Mouse (Mus musculus): ENCODE measurements around the gene Recql5. TPM values are rescaled to one million over a fixed set of nuclear protein-coding genes. Genes with fewer than 3 reads are reported as not detected.

Recql5 gene
- total RNA-seq (2021) = 10 to 100 TPM; 20.5 to 24.8 TPM
- long read RNA-seq, experiment 1, transcript Recql5-201 (19 exons, 3,971 nt) = major isoform, 7 of 15 reads
- long read RNA-seq, experiment 1, partial matches to known transcripts = 5 of 15 reads
- long read RNA-seq, experiment 1, other reads (novel, unspliced or antisense) = 3 of 15 reads
- long read RNA-seq, experiment 2, partial matches to known transcripts = 2 of 5 reads
- long read RNA-seq, experiment 2, other reads (novel, unspliced or antisense) = 2 of 5 reads

DNA sequence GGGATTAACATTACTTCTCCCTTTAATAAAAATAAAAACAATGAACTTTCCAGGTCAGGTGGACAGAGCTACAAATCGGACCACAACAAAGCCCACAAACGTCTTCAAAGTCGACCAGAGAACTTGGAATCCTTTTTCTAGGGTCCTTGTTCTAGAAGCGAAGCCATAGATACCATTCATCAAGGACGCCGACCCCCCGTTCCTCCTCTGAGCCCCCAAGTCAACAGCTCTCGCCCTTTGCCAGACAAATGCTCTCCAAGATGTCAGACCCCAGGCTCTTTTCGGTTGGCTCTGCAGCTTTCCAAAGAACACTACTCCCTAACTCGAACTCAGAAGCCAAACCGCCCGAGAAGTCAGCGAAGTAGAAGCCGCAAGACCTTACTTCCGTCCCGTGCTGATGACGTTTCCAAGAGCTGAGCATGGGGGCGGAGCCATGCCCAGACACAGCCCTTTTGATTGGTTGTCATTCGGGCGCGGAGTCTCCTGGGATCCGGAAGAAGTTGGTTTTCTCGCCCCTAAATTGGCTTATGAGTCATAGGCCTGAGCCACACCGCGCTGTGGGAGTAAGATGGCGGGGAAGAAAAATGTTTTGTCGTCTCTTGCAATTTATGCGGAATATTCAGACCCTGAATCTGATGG lies at the start of gene Recql5, which contains the start of gene Sap30bp:
Recql5 (minus strand) TSS at position 370 of the 639 bp plus-strand sequence.
Sap30bp (plus strand) TSS at position 175 of the 639 bp plus-strand sequence.
- DNase-seq = peak; percentile 96 to 97

GRCm38 (mm10) chr11:115982472-115982871 lies 49.2 kb upstream of the Recql5 start:
- DNase-seq = no peak

GRCm38 (mm10) chr11:115975544-115975943 lies 42.3 kb upstream of the Recql5 start:
- DNase-seq = no peak

DNA sequence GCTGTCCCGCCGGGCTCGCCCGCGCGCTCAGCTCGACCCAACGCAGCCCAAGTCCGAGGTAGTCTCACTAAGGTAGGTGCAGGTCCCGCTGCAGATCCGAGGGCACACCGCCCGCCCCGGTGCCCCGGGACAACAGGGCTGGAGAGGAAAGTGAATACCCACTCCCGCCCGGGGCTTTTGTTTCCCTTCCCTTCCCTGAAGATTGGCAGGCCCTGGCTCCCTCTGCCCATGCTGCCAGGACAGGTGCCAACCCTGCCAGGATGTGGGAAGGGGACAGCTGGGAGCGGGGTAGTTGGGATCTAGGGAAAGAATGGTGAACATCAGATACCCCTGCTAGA lies 41.8 kb upstream of the Recql5 start:
- DNase-seq = no peak

- DNase-seq = peak; percentile 30 to 36
These were observed 41.2 kb upstream of the Recql5 start, which contains the start of gene Itgb4 for GRCm38 (mm10) chr11:115974309-115975082. Itgb4 (plus strand) TSS chr11:115974709.

DNA sequence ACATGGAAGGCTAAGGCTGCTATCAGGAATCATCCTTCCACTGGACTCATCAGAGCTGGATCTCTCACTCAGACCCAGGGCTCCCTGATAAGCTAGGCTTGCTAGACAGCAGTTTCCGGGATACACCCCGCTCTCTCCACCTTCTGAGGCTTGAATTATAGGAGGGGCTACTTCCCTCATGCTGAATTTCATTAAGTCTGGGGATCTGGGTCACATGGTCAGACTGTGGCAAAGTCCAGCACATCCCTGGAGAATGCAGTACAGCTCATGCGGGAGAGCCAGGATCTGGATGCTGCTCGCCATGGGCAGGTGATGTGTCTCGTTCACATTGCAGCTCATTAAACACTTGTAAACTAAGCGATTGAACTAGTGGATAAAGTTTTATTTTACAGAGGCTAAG lies 37.7 kb upstream of the Recql5 start:
- DNase-seq = no peak

DNA sequence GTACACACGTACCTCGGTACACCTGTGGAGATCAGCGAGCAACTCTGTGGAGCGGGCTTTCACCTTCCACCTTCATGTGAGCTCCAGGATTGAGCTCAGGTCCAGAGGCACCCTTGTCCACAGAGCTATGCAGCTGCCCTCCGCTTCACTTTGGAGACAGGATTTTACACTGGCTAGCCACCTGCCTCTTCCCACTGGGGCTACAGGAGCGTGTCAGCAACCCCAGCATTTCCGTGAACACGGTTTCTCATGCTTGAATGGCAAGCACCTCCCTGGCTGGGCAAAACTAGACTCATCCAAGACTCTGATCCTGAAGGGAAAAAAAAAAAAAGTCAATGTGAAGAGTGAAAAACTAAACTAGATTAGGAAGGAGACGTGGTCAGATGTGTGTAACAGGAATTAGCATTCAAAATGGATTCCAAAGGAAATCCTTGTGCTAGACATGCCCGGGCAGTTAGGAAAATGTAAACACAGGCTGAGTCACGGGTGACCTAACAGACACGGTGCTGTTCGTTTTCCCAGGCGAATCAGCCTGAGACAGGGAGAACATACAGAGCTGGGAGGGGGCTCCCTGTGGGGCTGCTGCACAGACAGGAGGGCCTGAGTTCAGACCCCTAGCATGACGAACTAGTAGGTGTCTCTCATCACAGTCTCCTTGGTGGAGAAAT lies 36.9 kb upstream of the Recql5 start:
- DNase-seq = no peak

DNA sequence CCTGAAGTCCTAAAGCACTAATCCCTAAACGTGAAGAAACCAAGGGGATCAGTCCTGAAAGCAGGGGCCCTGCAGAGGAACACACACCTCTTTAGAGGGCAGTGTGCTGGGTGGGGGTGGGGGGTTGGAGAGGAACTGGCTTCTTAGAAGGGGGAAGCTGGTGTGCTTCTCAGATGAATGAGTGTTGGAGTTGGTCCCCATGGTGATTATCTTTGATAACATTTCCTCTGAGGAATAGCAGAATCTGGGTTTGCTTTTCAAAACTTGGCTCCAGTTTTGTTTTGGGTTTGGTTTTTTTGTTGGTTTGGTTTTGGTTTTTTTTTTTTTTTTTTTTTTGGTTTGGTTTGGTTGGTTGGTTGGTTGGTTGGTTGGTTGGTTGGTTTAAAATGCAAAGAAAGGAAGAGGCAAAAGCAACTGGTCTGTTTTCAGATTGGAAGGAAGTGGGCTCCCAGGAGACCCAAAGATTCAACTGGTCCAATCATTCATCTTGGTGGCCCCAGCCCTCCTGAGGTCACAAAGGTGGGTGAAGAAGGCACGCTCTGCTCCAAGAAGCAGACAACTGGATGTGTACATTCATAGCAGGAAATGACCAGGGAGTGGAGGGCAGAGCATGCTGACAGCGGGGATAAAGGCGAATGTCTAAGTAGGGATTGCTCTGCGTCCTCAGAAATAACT lies 35.6 kb upstream of the Recql5 start:
- DNase-seq = no peak

DNA sequence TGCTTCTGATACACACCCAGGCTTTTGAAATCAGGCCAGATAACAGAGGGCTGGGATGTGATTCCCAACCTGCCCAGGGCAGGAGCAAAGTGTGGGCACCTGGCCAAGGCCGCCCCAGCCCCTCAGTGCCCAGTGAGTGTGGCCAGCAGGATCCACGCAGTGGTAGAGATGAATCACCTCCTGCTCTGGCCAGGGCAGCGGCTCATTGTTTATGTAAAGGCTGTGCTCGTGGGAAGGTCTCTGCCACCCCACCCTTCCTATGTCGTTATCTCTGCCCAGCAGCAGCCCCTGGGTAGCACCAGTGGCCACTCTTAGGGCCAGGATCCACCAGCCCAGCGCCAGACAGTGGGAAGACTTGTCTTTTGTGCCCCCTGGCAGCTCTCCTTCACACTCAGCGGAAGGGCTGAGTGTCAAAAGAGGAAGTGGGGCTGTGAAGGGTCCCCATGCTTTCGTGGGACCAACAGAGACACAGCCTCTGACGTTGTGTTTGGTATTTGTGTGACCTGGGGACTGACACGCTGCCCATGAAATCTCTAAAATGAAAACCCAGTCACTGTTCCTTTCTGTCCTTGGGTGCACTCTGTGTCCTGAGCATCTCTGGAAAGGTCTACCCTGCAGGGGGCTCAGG lies 31.8 kb upstream of the Recql5 start:
- peak; percentile 86 to 88 for DNase-seq

DNA sequence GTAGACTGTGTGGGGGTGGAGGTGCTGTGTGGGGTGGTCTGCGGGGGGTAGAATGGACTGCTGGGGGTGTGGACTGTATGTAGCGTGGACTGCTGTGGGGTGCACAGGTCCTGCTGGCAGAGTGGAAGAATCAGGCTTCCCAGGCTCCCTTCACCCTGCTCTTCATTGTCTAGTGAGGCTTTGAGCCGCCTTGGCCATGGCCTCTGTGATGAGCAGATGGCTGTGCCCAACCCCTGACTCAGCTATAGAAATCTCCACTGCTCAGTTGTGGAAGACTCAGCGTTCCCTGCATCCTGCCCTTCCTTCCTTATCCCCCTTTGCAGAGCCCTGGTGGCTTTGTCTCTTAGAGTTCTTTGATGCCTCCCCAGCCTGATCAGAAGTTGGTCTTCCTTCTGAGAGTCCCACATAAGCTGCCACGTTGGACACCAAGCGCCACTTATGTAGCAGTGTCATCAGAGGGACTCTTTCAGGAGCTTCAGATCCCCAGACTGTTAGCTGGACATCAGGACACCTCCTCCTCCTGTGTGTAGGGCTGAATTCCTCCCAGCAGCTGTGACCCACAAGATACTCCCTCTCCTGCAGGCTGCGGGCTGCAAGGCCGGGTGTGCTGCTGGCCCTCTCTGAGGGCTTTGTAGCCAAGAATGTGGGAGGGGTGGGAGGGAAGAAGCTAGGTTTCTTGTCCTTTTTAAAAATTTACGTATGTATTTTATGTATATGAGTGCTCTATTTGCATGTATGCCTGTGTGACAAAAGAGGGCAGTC lies 29.6 kb upstream of the Recql5 start:
- DNase-seq = peak; percentile 46 to 57

GRCm38 (mm10) chr11:115959018-115959417 lies 25.7 kb upstream of the Recql5 start:
- DNase-seq = no peak

DNA sequence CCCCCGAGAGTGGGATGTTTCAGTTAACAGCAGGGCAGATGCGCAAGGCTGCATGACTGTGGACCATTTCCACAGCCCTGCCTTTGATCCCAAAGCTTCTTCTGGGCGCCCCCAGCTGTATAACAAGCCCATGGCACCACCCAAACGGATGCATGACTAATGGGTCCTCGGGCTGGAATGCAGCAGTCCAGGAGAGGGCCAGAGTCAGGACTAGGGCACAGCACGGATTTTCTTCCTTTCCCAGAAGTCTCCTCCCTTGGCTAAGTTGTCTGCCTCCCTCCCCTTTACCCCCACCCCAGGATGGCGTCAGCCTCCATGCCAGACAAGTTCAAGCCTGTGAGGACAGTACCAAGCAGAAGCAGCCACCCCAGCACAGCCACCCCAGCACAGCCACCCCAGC lies 24.7 kb upstream of the Recql5 start:
- DNase-seq = no peak

- DNase-seq = no peak
These were observed 23.2 kb upstream of the Recql5 start for GRCm38 (mm10) chr11:115956453-115956852.

DNA sequence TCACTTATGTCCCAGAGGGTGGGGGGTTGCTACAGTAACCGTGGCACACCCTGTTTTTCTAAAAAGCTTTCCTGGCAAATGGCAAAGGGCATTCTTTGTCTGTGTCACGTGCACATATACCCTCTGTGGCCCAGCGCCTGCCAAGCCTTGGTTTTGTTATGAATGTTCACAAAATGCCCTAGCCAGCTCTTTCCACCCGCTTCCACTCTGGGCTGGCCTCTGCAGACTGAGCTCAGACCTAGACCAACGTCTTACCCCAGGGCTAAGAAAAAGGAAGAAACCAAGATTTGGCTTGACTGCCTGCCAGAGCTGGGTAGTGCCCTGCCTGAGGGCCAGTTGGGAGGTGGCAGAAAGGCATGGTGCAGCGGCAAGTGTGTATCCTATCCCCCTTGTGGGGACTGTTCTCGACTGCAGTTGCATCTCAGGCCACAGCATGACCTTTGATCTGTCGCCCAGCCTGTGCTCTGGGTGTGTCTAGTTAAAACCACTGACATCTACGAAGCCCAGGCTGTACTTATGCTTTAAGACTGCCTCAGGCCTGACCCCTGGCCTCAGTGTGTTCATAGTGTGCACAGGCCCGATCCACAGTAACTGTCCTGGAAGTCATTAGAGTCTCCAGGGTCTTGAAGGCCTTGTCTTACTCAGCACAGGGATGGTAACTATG lies 22.1 kb upstream of the Recql5 start:
- DNase-seq = peak in 1 of 2 experiments; percentile 26

DNA sequence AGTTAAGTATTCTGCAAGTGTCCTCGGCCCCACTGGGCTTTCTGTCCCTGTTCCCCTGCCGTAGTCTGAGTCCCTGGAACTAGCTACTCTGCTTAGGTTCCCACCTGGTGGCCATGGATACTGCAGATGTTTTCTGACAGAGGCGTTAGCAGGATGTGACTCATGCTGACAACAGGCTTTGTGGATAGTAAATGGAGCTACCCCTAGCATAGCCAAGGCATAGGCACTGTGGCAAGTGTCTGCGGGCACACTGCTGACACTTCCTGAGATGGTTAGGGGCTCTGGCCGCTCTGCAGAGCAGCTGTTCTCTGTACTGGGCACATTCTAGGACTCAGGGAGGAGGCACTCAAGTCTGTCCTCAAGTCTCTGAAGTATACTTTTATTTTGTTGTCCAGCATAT lies 21.4 kb upstream of the Recql5 start:
- no peak for DNase-seq

GRCm38 (mm10) chr11:115950719-115951118 lies 17.4 kb upstream of the Recql5 start:
- no peak for DNase-seq

- no peak for DNase-seq
These were observed 15.0 kb upstream of the Recql5 start for GRCm38 (mm10) chr11:115948316-115948715.

DNA sequence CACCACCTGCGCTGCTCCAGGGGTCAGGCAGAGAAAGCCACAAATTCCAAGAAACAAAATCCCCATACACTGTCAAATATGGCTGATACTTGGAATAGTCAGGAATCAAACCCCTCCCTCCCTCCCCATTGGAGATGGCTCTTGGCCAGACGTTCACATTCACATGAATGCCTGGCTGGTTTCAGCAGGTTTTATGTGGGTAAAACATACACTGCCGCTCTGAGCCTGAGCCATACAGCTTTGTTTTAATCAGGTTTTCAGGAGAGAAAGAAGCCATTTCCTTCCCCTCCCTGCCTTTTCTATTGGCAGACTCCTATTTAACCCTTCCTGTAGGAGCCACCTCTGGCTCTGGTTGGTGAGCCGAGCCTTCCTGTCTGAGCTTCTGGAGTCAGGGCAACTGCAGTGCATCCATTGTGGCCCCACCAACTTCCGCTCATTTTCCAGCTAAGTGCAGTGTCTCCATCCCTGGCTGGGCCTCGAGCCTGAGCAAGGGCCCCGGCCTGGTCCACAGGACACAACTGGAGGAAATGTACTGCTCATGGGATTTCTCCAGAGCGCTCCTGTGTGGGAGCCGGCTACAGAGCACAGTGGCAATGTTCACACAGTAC lies 13.0 kb upstream of the Recql5 start:
- no peak for DNase-seq

DNA sequence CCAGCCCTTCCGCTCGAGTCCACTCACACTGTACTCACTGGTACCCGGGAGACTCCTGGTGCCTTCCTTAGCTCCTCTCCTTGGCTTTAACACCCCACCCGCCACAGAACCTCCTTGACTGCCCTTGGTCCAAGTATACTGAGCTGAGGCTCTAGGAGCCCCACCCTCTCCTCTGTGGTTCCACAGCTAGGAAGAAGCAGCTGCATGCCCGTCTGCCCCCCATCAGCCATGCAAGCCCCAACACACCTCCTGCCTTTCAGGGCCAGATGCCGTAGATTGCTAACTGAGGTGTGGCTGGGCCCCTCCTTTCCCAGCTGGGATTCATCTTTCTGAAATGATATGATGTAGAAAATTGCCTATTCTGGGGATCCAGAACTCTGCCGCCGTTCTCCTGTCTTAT lies 12.0 kb upstream of the Recql5 start:
- no peak for DNase-seq

DNA sequence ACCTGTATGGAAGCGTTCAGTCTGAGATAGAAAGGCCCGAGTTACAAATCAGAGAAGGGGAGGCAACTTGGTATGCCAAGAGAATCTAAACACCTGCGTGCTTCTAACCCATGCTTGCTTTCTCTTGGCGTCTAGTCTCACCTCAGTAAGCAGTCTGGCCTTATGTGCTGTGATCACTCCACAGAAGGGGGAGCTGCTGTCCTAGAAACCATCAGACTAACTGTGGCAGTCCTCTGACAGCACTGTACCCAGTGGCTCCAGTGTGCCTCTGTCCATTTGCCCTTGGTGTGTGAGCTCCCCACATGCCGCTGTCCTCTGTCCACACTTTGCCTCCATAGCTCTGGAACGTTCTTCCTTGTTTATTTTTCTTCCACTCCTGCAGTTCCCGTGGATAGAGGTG lies 8.7 kb upstream of the Recql5 start:
- DNase-seq = no peak
